Mouse (Mus musculus): ENCODE results near the gene Exoc4.

GRCm38 (mm10) chr6:33792604-33793003 lies 543.7 kb downstream of the Exoc4 start:
- TF ChIP-seq CTCF (conservative IDR thresholded peaks at IDR 0.05; ENCODE audit: insufficient read depth, insufficient read length, low read depth, low read length) (no peak), POLR2A (IDR thresholded peaks at IDR 0.05; ENCODE audit: low read depth, low read length) (no peak)

All from kidney, adult 2 months (tissue).